Mouse (Mus musculus) urinary bladder, postnatal 25 days (tissue): ENCODE results near the gene 5830473C10Rik.
"Not testable (repeated sequence)": the region's sequence is repeated elsewhere in the genome, so short reads cannot be mapped to it uniquely, and the experiment has no call there.

ENCODE experiments used
- DNase-seq: peaks from one replicate; pipeline ENCODE4 v3.0.0; 2022; ENCODE audit warnings: low spot score

5830473C10Rik gene

GRCm38 (mm10) chr5:90594945-90595344, 34.0 kb downstream of the 5830473C10Rik start:
- DNase-seq: no peak

DNA sequence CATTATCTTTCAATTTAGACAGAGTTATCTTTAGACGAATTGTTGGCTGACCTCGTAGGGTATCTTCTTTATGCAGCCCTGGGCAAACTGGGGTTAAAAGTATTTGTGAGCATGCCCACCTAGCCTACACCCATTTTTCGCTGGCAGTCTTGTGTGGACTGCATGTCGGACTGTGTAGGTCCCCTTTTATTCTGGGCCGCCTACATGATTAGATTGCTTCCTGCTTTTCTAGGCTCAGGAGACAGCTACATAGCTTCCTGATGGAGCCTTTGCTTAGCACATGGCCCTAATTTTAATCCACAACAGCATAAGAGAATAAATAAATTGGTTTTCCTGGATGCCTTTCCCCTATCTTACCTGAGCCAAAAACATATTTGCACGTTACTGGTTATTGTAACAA, 35.2 kb downstream of the 5830473C10Rik start:
- no peak for DNase-seq

DNA sequence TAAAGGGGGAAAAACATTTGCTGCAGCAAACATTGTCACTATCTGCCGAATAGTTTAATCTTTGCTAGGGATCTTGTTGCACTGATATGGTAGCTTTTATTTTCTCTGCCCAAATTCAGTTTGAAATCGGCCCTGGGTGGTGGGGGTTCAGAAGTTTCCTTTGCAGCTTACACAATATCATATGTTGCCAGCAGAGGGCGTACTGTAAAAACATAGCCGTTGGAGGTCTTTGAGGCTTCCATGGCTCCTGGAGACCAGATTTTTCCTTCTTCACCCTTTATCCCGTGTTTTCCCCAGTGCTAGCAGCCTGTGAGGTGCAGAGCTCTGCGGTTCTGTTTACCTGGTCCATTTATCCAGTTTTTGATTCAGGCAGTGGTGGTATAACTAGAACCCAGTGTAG, 40.6 kb downstream of the 5830473C10Rik start:
- DNase-seq: peak; percentile 51

DNA sequence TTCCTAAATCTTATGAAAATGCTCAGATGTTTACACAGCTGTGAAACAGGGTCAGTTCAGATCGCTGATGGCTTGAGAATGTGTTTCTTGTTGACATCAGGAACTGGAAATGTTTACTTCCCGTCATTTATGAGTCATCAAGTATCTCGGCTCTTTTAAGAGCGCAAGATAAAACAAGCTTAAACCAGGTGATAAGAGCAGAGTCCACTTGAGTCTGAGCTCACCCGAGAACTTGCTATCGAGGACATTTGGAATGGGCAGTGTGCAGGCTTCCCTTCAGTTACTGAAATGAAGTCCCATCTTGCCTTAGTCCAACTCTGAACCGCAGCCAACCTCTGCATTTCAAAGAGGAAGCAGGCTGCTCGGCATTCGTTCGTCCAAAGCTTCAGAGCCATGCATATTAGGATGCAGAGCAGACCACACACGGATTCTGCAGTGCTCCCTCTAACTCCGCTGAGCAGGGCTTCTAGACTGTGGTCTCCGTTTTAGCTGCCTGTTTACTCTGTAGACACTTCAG, 42.6 kb downstream of the 5830473C10Rik start:
- DNase-seq: no peak

GRCm38 (mm10) chr5:90608906-90609305, 48.0 kb downstream of the 5830473C10Rik start:
- DNase-seq: no peak

DNA sequence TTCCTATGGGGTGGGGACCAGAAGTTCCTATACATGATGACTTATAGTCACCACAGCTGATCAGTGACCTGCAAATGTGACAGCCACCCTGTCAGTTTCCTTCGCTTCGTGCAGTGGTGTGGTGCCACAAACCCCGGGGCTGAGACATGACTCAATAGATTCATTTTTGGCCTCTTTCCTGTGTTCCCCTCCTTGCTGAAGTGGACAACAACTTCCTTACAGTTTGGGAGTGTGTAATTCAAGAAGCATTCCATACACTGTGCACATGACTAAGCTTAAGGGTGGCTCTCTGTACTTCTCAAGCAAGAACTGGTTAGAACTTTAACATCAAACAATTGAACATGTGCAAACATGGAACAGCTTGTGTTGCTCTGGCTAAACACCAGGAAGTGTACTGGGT, 50.5 kb downstream of the 5830473C10Rik start:
- DNase-seq: no peak

DNA sequence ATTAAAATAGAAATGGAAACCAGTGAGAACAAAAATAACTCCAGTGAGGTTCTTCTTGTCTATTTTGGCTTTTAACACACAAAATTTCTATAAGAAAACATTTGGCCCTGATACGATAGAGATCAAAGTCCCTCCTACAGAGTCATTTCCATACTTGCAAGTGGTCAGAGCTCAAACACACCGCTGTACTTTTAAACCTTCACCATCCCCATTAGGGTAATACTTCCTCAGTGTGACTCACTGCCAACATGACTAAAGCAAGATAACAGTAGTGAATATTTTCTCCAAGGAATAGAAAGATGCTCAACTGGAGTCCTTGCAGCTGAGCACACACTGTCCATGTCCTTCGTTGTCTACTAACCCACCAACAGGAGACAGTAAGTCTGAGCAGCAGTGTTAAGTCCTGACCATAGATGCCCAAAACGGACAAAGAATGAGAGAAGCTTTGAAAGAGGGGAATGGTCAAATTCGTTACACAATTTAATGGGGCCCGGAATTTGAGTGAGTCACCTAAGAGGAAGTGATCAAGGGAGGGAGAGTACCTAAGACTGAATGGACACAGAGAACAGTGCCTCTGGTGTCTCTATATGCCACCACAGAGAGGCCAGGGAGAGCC, 51.2 kb downstream of the 5830473C10Rik start:
- DNase-seq: no peak

GRCm38 (mm10) chr5:90612751-90613150, 51.8 kb downstream of the 5830473C10Rik start:
- not testable (repeated sequence) for DNase-seq

DNA sequence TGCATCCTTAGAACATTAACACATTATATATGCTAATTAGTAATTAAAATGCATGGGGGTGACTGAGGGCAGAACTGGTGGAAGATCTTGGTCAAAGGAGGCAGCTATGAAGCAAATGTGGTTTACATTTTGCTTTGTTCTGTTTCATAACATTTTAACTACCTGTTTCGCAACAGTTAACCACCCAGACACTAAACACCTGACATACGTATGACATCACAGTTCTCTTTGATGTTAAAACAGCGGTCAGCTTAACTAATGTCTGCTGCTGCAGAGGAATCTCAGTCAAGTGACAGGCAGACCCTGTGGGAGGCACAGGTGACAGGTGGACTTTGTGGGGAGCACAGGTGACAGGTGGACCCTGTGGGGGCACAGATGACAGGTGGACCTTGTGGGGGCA, 57.0 kb downstream of the 5830473C10Rik start:
- DNase-seq: no peak

DNA sequence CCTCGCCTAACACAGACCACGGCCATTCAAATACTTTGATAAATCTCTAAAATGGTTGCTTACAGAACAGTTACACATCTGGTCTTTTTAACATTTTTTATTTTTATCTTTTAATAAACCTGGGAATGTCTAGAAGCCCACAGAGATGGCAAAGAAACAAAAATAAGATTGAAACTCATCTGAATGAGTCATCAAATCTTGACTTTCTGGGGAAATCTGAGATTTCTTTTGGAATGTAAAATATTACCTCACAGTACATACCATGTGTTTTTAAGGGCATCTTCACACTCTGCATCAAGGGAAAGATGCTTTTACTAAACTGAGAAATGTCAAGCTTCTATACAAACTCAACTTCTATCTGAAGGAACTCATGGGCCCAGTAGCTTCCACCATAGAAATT, 60.4 kb downstream of the 5830473C10Rik start:
- DNase-seq: no peak

DNA sequence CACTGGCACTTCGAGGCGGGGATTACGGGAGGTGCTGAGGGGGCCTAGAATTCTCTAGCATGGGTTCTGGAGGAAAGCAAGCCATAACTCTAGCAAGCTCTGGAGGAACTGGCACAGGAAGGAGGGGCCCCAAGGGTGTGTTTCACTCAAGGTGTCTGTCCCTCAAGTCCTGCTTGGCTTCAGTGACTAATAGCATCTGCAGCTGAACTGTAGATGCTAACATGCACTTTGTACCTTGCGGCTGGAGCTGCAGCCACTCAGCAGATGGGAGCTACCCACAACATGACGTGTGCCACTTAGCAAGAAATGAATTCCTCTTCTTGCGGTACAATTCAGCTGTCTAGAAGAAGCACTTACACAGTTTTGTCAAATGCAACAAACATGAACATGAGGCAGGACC, 60.8 kb downstream of the 5830473C10Rik start:
- DNase-seq: no peak

DNA sequence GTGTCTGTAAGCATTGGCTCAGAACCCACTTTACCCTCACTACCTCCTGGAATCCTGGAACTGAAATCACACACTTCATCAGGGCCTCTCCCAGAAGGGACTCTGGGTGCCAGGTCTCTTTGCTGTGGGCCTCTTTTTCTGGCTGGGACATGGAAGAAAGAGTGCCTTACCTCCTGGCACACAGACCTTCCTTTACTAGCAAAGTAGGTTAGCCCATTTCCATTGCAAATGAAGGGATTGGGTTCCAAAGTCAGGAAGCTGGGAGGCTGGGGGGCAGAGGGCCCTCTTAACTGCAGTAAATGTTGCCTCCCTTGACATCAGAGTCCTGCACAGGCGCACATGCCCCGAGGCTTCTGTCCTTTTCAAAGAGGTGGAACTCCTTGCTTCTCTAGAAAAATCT, 62.3 kb downstream of the 5830473C10Rik start:
- no peak for DNase-seq

DNA sequence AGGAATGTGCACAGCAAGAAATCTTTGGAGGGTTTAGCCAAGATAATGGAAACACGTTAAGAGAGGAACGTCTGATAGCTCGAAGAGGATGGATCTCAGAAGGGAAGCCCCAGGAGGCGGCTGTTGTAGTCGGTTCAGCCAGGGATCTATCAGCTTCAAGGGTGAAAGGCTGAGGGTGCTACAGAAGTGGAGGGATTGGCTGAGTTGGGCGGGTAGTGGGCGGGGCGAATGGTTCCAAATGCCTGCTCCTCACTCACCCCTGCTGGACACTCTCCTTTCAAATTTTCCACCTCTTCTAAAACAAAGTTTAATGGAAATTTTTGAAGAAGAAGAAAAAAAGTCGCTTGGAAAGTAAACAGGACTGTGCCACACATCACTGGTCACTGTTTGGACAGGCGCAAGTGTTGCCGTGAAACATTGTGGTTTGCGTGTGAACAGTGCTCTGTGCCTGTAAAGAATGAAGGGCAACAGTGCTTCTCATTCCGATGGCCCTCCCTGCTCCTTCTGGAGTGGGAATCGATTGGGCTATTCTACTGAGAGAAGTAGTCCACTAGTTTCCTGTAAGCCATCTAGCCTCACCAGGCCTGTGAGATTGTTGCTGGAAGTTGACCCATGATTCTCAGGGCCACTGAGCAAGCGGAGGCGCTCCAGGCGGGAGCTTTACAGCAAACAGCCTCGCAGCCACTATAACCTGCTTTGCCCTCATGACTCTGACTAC, 64.0 kb downstream of the 5830473C10Rik start:
- no peak for DNase-seq

DNA sequence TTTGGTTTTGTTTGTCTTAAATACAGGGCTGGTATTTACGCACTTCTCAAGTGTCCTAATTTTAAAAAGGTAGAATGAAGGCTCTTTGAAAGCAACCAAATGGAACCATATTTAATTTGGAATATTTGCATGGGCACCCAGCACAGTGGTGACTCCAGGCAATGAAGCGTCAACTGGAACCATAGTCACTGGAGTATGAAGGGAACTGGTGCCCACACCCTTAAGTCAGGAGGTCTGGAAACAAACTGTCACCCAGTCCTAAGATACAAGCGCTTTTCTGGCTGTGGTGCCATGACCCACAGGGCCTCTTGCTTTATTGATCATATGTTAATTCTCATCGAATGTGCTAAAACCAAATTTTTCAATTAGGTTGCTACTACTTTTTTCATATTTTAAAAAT, 66.5 kb downstream of the 5830473C10Rik start:
- no peak for DNase-seq

DNA sequence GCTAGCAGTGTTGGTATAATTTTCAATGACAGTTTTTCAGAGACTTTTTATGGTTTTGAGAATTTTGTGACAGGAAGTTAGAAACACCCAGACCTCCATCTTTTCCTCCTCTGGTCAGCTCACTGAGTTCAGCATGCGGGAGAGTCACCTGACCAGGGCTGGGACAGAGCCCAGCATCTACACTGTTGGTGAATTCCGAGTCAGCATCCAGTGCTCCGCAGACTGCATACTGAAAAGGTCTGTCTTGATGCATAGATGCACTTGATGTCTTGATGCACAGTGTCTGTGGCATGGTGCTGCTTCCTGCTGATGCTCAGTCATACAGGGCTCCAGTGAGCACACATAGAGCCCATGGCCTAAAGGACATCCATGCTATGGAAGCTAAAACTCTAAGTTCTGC, 67.1 kb downstream of the 5830473C10Rik start:
- no peak for DNase-seq

DNA sequence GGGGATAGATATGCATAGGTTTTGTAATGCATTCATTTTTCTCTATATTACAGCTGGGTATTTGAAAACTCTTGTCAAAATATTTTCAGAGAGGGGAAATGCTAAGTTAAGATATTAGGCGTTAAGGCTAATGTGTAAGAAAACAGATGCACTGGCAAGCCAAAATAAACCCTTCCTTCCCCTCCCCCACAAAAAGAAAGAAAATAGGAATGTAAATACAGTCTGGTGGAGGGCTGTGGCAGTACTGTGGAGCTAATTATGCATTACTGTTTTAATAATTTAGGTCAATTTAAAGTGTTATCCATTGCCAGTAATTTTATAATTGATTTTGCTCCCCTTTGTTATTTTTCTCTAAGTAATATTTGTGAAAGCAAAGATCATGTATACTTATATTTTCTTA, 67.6 kb downstream of the 5830473C10Rik start:
- no peak for DNase-seq

GRCm38 (mm10) chr5:90634885-90635284, 74.0 kb downstream of the 5830473C10Rik start:
- no peak for DNase-seq

DNA sequence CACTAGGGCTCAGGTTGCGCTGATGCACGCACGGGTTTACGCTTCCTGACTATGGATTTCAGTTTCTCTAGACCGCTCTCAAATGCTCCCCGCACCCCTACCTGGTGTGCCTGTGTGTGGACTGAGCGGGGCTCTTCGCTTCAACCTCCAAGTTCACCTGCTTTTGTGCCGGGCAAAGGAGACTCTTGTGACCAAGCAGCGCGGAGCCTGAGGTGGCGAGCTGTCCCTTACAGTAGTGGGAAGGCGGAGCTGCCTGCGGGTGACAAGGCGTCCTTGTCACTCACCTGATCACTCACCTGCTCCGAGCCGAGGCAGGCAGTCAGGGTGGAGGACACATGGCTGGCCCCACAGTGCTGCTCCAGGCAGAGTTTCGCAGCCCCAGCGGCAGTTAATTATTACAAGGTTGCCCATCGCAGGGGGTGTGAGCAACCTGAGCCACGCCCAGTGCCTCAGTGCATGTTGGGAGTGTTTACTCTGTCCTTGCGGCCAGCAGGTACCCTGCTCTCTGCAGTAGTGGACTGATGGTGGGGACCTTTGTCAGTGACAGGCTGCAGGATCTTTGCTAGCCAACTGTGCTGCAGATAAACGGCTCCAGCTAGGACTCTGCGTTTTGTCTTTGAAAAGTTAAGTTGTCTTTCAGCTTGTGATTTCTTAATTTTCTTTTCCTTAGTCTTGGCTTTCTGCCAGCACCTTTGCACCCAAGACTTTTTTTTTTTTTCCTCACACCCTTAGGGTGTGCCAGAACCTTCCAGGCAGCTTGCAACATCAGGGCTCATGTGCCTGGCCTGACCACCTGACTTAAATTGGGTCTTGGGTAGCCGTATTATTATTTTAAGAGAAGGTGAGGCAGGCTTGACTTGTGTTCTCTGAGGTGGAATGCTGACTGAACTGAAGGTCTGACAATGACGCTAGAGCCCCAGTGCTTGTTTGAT, 79.6 kb downstream of the 5830473C10Rik start, which contains the start of gene Rassf6:
Gene Rassf6 (minus strand): TSS at position 372 of the 932 bp plus-strand sequence.
- DNase-seq: peak; percentile 42

GRCm38 (mm10) chr5:90641218-90641610, 80.3 kb downstream of the 5830473C10Rik start:
- DNase-seq: no peak

GRCm38 (mm10) chr5:90645579-90645978, 84.7 kb downstream of the 5830473C10Rik start:
- no peak for DNase-seq

DNA sequence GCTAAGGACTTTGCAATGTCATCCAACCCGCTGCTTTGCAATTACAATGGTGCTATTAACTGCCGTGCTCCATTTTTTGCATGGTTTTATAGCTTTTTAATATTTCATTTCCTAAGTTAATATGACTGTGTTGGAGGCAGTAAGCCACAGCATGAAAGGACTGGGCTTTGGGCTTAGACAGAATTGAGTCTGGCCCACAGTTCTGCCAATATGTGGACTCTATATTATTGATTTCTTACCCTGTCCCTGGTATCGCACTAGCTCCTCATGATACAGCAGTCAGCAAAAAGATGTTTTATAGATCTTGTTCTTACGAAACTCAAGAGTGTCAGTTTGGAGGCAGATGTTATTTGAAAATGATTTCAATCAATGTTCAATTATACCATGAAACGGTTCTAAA, 85.5 kb downstream of the 5830473C10Rik start:
- no peak for DNase-seq
